Mouse (Mus musculus): ENCODE results near the gene Scgb2b27. TPM values are rescaled to one million over a fixed set of nuclear protein-coding genes. Genes with fewer than 3 reads are reported as not detected.
"Not testable (repeated sequence)": the region's sequence is repeated elsewhere in the genome, so short reads cannot be mapped to it uniquely, and the experiment has no call there.

The Scgb2b27 gene
- polyA plus RNA-seq (2016; fragmentation: Nextera tagmentation; extraction: Ambion mirVana) = not detected in 2 replicates

DNA sequence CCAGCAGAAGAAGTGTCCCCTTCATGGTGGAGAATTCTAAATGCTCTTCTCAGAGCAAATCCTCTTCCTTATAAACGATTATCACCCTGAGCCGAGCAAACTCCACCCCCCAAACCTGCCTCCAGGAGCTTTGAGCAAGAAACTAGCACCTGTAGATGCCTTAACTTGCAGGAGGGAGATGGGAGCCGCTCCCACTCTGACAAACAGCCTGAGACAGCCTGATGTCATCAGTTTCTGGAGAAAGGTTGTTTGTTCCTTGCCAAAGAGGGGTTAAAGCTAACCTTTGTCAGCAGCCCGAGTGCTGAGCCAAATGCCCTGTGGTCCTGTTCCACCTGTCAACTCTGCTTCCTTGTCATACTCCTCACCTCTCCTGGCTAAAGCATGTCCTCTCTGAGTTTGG is at the start of gene Scgb2b27:
TSS of gene Scgb2b27 (minus strand) at position 101 of the 400 bp plus-strand sequence.
- Histone ChIP-seq H3K36me3 (no peaks in the 10 kb centered on the region), H3K4me2 (replicated peaks) (no peak within 1 kb of the TSS), H3K27me3 (no peaks in the 10 kb centered on the region), H3K4me1 (no peaks in the 10 kb centered on the region), H3K9ac (no peak within 1 kb of the TSS), H3K27ac (no peak within 1 kb of the TSS), H3K4me3 (no peak within 1 kb of the TSS), H3K9me3 (replicated peaks) (peaks cover 52% of the 10 kb centered on the region)
- 82% methylated on average over 4 of the region's 4 CpGs for WGBS
- no peak for ATAC-seq (ENCODE audit: low FRiP score)

DNA sequence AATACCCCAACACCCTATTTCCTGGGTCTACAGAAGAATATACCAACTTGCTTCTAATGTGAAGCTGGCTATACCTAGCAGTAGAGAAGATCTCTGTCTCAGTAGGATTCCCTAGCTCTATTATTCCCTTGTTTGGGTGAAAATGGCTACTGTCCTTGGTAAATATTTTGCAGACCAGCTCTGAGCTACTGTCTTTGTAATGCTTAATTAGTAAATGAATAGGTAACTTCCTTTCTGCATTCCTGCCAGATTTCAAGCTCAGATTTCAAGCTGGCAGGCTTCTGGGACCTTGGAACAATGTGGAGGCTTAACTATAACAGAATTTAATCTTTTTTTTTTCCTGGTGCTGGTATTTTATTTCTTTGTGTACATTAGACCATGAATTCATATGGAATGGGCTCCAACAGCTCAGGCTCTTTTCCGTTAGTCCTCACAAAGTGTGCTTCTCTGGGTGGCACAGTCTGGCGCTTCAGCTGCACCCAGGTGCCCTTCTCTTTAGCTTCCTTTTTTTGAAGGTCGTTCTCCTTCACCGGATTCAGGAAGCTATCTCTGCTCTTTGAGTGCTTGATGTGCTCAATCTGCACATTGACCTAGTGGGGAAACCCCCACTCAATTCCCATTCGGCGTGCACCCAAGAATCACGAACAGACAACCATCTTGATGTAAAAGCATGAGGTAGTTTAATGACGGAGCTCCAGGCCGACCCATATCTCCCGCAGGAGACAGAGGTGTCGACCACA is 22.5 kb upstream of the Scgb2b27 start:
- H3K9ac ChIP-seq; H3K27ac ChIP-seq; H3K27me3 ChIP-seq; H3K4me3 ChIP-seq; ATAC-seq (ENCODE audit: low FRiP score); H3K36me3 ChIP-seq; H3K4me2 ChIP-seq (replicated peaks); H3K4me1 ChIP-seq: not testable (repeated sequence)
- 94% methylated on average over 11 of the region's 11 CpGs for WGBS
- H3K9me3 ChIP-seq (replicated peaks) = peaks cover 53% of the 10 kb centered on the region

DNA sequence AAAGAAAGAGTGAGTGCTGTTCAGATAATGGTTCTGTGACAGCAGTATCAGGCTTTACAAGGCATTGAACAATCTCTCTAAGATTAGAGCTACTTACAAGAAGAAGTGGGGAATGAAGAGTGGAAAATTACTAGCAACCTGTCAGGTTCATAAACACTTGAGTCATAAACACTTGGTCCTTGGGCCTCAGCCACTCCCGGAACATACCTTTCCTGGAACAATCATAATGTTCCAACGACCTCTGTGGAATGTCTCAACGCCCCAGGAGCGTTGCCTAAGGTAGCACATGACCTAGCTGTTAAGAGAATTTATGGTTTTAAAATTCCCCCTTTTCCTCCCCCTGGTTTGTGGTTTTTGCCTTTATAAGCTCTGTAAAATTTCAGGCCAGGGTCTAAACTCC is 20.8 kb upstream of the Scgb2b27 start:
- not testable (repeated sequence) for ATAC-seq (ENCODE audit: low FRiP score); H3K4me1 ChIP-seq; H3K4me3 ChIP-seq; H3K4me2 ChIP-seq (replicated peaks); H3K27ac ChIP-seq; H3K27me3 ChIP-seq; H3K9ac ChIP-seq; H3K36me3 ChIP-seq
- 89% methylated on average over 4 of the region's 4 CpGs for WGBS
- peaks cover 61% of the 10 kb centered on the region for H3K9me3 ChIP-seq (replicated peaks)

DNA sequence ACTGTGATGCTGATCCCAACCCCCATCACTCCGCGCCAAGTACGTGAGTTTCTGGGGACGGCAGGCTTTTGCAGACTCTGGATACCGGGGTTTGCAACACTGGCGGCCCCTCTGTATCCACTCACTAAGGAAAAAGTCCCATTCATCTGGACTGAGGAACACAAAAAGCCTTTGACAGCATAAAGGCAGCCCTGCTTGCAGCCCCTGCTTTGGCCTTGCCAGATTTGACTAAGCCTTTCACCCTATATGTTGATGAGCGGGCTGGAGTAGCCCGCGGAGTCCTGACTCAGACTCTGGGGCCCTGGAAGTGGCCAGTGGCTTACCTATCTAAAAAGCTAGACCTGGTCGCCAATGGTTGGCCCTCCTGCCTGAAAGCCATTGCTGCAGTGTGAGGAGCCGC is 16.3 kb upstream of the Scgb2b27 start:
- 91% methylated on average over 11 of the region's 11 CpGs for WGBS
- no peak overlapping the region for H3K27ac ChIP-seq
- no peaks in the 10 kb centered on the region for H3K27me3 ChIP-seq
- no peaks in the 10 kb centered on the region for H3K4me1 ChIP-seq
- no peak for ATAC-seq (ENCODE audit: low FRiP score)
- H3K4me2 ChIP-seq (replicated peaks) = no peak overlapping the region
- no peaks in the 10 kb centered on the region for H3K36me3 ChIP-seq
- H3K9me3 ChIP-seq (replicated peaks) = peaks cover 78% of the 10 kb centered on the region
- H3K9ac ChIP-seq = no peak overlapping the region
- no peak overlapping the region for H3K4me3 ChIP-seq

DNA sequence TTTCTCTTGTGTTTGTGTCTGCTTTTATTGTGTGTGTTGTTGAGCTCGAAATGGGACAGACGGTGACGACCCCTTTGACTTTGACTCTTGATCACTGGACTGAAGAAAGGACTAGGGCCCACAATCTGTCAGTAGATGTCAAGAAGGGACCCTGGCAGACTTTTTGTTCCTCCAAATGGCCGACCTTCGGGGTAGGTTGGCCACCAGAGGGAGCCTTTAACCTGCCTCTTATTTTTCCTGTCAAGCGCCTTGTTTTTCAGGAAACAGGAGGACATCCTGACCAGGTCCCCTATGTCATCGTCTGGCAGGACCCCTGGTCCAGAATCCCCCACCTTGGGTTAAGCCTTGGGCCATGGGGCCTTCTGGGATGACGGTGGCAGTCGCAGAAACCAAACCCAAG is 13.5 kb upstream of the Scgb2b27 start:
- not testable (repeated sequence) for H3K4me1 ChIP-seq; H3K36me3 ChIP-seq; ATAC-seq (ENCODE audit: low FRiP score); H3K4me3 ChIP-seq; H3K9ac ChIP-seq; H3K4me2 ChIP-seq (replicated peaks); H3K27me3 ChIP-seq; H3K27ac ChIP-seq
- H3K9me3 ChIP-seq (replicated peaks) = peaks cover 80% of the 10 kb centered on the region
- WGBS = 88% methylated on average over 9 of the region's 9 CpGs

DNA sequence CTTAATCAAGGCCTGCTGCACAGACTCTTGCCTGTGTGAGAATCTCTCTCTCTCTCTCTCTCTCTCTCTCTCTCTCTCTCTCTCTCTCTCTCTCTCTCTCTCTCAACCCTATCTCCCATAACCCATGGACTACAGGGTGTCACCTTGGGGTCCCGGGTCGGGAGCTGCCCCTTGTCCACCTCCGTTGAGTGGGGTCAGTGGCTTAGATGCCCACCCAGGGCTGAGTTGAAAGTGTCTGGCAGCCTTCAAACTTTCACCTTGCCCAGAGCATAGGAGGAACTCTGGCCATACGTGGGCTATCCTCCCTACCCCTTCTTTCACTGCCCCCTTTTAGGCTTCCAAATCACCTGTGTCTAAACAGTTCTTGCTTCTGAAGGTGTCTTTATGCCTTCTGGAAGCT is 11.9 kb upstream of the Scgb2b27 start:
- Histone ChIP-seq H3K4me1 (no peaks in the 10 kb centered on the region), H3K9ac (no peak overlapping the region), H3K4me3 (no peak overlapping the region), H3K27ac (no peak overlapping the region), H3K27me3 (no peaks in the 10 kb centered on the region), H3K9me3 (replicated peaks) (peaks cover 77% of the 10 kb centered on the region), H3K4me2 (replicated peaks) (no peak overlapping the region), H3K36me3 (no peaks in the 10 kb centered on the region)
- ATAC-seq (ENCODE audit: low FRiP score) = no peak
- 87% methylated on average over 4 of the region's 4 CpGs for WGBS

DNA sequence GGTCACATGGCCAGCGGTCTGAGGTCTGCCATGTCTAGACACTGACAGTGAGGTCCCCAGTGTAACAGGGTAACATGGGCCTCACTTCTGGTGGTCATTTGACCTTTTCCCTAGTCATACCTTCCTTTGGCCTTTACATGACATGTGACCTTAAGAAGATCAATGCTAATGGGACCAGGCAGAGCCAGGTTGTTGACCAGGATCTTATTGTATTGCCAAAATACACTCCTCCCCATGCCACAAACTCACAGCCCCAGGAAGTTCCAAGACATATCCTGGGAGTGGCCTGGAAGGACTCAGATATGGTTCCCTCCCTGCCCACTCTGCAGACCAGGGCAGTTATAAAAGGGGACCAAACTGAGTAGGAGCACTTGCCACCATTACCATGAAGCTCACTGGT is 7.4 kb upstream of the Scgb2b27 start, which contains the start of gene Scgb1b27:
TSS of gene Scgb1b27 (plus strand) at position 301 of the 400 bp plus-strand sequence.
- H3K27me3 ChIP-seq; H3K4me2 ChIP-seq (replicated peaks); H3K4me3 ChIP-seq; ATAC-seq (ENCODE audit: low FRiP score); H3K9ac ChIP-seq; H3K36me3 ChIP-seq; H3K4me1 ChIP-seq; H3K27ac ChIP-seq: not testable (repeated sequence)
- peaks cover 55% of the 10 kb centered on the region for H3K9me3 ChIP-seq (replicated peaks)
- 91% methylated on average over 1 of the region's 1 CpGs for WGBS

DNA sequence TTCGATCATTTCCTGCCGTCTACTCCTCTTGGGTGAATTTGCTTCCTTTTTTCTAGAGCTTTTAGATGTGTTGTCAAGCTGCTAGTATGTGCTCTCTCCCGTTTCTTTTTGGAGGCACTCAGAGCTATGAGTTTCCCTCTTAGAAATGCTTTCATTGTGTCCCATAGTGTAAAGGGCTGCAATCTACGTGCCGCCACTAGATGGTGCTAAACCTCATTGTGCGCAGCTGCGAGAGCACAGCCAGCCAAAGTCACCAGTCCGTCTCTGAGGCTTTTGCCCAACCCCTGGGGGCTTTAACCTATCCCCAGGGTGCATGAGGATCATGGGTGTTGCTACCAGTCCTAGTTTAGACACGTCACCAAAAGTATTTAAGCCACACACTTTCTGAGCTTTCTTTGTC is 31.5 kb downstream of the Scgb2b27 start:
- not testable (repeated sequence) for H3K4me3 ChIP-seq; H3K4me2 ChIP-seq (replicated peaks); H3K27ac ChIP-seq; H3K4me1 ChIP-seq; H3K27me3 ChIP-seq; H3K36me3 ChIP-seq; ATAC-seq (ENCODE audit: low FRiP score); H3K9ac ChIP-seq
- H3K9me3 ChIP-seq (replicated peaks) = peaks cover 12% of the 10 kb centered on the region
- 27% methylated on average over 8 of the region's 9 CpGs for WGBS

Other genes starting within 250 kb of the Scgb2b27 start
- gene Scgb2b26, start 68.9 kb downstream of the Scgb2b27 start, polyA plus RNA-seq (2016; fragmentation: Nextera tagmentation; extraction: Ambion mirVana) = not detected in 2 replicates
- gene Scgb1b27, start 7.5 kb upstream of the Scgb2b27 start, polyA plus RNA-seq (2016; fragmentation: Nextera tagmentation; extraction: Ambion mirVana) = not detected in 2 replicates
- not detected in 2 replicates for gene Scgb1b30, start 81.5 kb upstream of the Scgb2b27 start, polyA plus RNA-seq (2016; fragmentation: Nextera tagmentation; extraction: Ambion mirVana)
- gene Wtip, start 119.3 kb upstream of the Scgb2b27 start, polyA plus RNA-seq (2016; fragmentation: Nextera tagmentation; extraction: Ambion mirVana) = 4.1 and 6.2 TPM in 2 replicates
- gene Uba2, start 155.7 kb upstream of the Scgb2b27 start, polyA plus RNA-seq (2016; fragmentation: Nextera tagmentation; extraction: Ambion mirVana) = 220 and 226 TPM in 2 replicates
- gene Pdcd2l, start 182.7 kb upstream of the Scgb2b27 start, polyA plus RNA-seq (2016; fragmentation: Nextera tagmentation; extraction: Ambion mirVana) = 63.4 and 68.1 TPM in 2 replicates
- gene Gpi1, start 216.4 kb upstream of the Scgb2b27 start, polyA plus RNA-seq (2016; fragmentation: Nextera tagmentation; extraction: Ambion mirVana) = 239 and 241 TPM in 2 replicates
- gene Gm6096, start 237.1 kb upstream of the Scgb2b27 start, polyA plus RNA-seq (2016; fragmentation: Nextera tagmentation; extraction: Ambion mirVana) = not detected in 2 replicates

All from hindbrain, embryonic 12.5 days (tissue).